Mouse (Mus musculus): ENCODE data around the gene Cd3d. TPM values are rescaled to one million over a fixed set of nuclear protein-coding genes. Genes with fewer than 3 reads are reported as not detected.

Gene Cd3d
- total RNA-seq, 1 experiment from 2014 or later: 0.05 TPM

DNA sequence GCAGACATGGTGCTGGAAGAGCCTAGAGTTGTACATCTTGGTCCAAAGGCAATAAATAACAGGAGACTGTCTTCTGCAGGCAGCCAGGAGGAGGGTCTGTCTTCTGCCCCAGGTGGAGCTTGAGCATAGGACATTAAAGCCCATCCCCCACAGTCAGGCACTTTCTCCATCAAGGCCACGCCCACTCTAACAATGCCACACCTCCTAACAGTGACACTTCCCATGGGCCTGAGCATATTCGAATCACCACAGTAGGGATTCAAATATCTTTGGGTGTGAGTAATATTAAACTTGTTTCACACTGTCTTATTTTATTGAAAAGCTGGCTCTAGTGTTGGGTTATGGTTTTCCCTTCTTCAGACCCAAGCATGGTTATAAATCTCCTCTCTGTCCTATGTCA lies 10.2 kb downstream of the Cd3d start:
- no peak for ATAC-seq (replicated peaks; ENCODE audit: low read depth, poor library complexity, severe bottlenecking)

DNA sequence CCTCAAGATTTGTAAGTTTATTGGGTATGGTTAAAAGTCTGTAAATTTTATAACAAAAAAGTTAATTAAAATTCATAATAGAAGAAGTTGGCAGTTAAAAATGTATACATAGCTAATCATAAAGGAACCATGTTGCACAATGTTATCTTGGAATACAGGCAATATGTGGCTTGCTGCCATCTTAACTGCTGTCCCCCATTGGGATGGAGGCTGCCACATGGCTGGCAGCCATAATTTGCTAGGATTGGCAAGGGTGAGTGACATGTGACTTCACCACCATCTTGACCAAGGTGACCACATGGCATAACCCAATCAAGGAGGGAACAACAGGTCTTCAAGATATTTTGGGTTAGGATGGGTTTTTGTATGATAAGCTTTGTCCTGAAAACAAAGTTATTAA lies 10.7 kb downstream of the Cd3d start:
- no peak for ATAC-seq (replicated peaks; ENCODE audit: low read depth, poor library complexity, severe bottlenecking)

DNA sequence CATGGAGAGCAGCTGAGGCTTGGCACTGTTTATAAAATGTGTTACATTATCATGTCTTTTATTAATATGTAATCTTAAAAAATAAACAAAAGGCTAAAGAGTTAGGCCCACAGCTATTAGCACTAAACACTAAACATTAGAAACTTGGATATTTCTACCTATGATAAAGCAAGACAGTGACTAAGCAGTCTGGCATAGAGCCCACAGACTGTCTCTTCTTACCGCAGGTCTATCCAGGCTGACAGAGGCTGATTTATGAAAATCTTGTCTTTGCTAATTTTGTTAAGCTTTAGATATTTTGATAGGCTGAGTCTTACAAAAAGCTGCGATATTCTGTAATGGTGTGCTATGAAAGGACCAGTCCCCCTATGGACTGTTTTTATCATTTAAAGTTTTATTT lies 11.7 kb downstream of the Cd3d start:
- 0 out of 2 replicates have a peak, but pooled peaks have one; percentile 11 for ATAC-seq (replicated peaks; ENCODE audit: low read depth, poor library complexity, severe bottlenecking)

DNA sequence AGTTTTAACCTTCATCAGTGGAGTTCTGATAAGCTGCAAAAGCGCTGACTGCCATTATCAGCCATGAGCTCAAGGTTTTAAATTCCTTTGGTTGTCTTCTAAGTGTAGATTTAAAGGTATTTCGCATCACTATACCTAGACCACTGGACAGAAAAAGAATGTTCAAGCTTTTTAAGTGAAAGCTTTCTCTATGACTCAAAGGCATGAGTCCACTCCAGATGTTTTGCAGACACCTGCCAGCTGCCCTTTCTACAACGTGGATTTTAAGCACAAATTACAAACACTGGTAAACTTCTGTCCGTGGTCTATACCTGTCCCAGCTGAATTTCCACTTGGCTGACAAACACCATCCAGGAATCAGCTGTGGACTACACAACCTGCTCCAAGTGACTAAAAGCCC lies 13.4 kb downstream of the Cd3d start:
- no peak for ATAC-seq (replicated peaks; ENCODE audit: low read depth, poor library complexity, severe bottlenecking)

DNA sequence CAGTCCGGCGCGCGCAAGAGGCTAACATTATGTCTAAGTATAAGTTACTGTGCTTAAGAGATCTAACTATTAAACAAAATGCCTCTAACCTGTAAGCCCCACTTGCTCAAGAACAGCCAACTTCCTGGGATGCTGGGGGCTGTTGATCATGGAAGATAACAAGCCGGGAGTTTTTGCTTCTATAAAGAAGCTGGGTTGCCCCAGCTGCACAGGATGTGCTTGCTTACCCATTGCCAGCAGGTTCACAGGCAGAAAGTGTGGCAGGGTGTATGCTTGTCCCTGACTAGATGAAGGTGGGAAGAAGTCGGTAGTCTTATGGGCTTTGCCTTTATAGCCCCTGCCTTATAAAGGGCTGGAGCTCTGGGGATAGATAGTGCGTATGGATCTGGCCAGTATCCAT lies 15.0 kb downstream of the Cd3d start:
- no peak for ATAC-seq (replicated peaks; ENCODE audit: low read depth, poor library complexity, severe bottlenecking)

DNA sequence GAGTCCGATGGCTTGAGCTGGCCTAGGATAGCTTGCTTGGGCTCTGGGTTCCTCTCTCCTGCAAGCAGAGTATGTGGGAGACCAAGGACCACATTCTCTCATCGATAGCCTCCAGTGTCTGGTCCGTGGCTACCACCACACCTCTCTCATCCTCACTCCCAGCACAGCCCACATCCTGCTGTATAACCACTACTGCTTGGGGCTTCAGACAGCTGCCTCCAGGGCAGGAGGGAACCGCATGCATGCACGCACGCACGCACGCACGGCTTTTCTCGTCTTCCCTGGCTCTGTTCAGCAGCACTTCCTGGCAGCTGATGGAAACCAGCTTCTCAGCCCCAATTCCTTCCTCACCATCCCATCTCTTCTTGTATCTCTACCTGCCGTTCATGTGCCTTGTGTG lies 16.6 kb downstream of the Cd3d start:
- ATAC-seq (replicated peaks; ENCODE audit: low read depth, poor library complexity, severe bottlenecking): peak; percentile 39; the same call in 1 of the 2 replicates

DNA sequence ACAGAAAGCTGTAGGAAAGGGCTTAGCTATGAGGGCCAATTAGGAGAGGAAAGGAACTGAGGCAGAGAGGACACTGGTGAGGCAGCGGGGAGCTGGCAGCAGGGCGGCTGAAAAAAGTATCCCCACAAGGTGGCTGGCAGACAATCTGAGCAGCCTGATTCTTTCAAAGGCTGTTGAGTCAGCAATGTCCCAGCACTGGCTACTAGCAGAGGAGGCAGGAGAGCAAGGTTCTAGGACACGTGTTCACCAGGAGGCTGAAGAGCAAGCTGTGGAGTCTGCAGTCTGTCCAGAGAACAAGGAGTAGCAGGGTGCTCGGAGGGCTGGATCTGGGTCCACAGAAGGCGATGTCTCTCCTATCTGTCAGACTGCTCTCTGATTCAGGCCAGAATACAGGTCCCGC lies 17.6 kb downstream of the Cd3d start:
- ATAC-seq (replicated peaks; ENCODE audit: low read depth, poor library complexity, severe bottlenecking): no peak

DNA sequence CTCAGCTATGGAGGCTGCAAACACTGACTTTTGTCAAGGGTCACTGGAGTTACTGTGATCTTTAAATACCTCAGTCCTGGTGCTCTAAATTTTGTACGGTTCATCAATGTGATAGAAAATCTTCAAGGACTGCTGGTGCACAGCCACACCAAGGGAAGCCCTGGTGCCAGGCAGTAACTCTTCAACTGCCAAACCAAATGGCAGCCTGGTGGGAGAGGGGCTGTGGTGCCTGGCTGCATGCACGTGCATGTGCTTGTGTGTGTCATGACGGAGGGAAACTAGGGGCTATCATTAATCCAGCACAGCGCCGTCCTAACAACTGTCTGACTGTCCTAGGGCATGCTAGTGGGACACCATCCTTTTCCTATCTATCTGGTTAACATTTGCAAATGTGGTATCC lies 18.2 kb downstream of the Cd3d start:
- no peak for ATAC-seq (replicated peaks; ENCODE audit: low read depth, poor library complexity, severe bottlenecking)

DNA sequence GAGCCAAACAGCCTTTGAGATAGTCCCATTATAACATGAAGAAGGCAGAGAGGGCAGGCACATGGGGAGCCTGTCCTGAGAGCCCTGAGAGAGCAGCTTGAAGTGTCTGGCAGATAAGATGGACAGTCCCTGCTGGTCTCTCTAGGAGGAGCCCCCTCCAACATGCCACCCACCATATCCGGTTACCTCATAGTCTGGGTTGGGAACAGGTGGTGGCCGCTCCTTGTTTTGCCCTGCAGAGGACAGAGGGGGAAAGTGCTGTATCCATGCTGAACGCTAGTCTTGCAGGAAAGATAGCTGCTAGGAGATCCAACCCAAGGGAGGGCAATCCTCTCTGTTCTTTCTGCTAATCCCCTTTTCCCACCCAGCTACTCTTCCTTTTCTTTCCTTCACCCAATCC lies 18.7 kb downstream of the Cd3d start:
- ATAC-seq (replicated peaks; ENCODE audit: low read depth, poor library complexity, severe bottlenecking): no peak

DNA sequence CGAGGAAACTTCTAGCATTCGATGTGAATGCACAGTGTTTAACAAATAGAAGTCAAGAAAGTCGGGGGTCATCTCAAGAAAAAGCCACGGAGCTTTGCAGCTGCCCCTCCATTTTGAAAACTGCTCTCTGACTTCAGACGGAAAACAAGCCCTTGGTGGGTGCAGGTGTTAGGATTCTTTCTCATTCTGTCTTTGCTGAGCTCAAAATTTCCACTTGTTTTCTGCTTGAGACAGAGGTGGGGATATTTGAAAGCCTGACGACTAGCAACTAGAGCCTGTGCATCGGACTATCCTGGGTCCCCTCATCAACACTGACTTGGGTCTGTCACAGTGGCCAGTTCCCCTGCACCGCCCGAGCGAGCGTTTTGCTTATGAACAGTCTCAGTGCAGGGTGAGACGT lies 25.8 kb downstream of the Cd3d start:
- no peak for ATAC-seq (replicated peaks; ENCODE audit: low read depth, poor library complexity, severe bottlenecking)

DNA sequence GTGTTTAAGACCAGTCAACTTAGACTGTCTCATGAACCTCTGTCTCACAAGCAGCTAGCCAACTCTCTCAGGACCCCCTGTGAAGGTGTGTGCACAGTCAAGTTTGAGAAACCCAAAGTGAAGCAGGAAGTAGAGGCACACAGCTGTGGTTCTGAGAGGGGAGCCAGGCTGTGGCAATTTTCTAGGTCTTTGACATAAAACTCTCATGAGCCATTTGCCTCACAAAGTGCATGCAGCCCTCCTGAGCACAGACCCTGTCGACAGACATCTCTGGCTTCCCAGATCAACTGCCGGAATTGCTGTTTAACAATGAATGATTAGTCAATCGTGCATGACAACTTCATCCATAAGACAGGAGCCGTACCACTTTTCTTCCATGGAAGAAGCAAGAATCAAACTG lies 26.8 kb downstream of the Cd3d start:
- ATAC-seq (replicated peaks; ENCODE audit: low read depth, poor library complexity, severe bottlenecking): no peak

DNA sequence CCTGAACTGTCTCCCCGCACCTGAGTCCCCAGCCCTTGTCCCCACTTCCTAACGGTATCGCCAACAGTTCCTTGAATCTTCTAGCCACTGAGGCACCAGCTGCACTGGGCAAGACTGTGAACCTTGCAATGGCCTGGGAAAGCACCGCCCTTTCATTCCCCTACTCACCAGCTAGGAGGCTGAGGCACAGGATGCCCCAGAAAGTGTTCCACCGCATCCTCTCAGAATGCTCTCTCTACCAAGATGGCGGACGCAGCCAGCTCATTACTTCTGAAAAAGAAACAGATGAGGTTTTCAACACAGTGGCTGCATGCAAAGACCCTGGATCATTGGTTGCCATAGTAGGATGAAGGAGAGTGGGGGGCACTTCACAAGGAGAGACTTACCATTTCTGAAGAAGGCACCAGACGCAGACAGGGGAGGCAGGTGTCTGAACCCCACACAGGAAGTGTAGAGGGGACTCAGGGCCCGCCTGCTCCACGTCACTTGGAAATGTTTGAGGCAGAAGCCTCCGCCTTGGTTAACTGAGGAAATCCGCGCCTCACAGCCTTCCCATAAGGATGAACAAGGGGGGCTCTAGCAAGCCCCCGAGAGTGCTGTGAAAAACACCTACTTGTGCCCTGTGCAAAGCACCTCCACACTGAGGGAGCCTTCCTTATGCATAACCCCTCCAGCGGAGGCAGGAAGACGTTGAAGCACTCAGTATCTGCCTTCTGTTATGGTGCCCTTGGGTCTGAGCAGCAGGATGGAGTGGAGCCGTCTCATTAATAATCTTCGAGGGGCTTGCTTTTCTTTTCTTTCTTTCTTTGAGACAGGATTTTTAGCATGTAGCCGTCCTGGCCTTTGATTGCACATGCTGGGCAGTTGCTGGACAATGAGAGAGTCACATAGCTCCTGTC lies 27.8 kb downstream of the Cd3d start, which contains the start of gene Cd3e:
Gene Cd3e, minus strand, starts transcription at position 448 of the 899 bp plus-strand sequence.
- no peak for ATAC-seq (replicated peaks; ENCODE audit: low read depth, poor library complexity, severe bottlenecking)

DNA sequence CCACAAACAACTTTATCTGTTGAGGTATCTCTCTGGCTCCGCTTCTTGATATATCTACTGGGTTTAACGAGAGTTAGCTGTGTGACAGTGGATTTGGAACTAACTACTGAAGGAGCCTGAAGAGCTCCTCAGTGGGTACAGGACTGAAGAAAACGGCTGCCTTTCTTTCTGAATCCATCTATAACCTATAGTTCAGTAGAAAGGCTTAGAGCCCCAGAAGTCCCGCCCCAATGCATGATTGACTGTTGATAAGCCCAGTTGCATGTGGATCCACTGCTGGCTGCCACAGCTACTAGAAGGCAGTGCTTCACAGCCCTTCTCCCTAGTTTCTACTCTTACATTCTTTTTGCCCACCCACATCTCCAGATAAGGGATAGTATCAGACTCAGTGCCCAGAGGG lies 28.9 kb downstream of the Cd3d start:
- no peak for ATAC-seq (replicated peaks; ENCODE audit: low read depth, poor library complexity, severe bottlenecking)

DNA sequence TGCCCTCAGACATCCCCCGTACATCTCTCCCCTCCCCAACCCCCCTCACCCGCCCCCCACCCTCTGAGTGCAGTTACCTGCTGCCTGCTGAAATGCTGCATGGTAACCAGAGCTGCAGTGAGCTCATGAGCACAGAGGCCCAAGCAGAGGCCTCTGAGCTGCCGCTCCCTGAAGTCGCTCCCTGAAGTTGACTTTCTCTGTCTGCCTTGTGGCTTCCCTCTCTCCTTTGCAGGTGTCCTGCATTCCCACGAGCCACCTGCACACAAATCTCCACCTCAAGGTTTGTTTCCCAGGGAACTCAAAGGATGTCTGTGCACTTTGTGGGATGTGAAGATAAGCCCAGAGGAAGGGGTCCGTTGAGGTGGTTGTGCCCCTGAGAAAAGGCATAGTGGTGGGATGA lies 29.7 kb downstream of the Cd3d start:
- ATAC-seq (replicated peaks; ENCODE audit: low read depth, poor library complexity, severe bottlenecking): no peak

DNA sequence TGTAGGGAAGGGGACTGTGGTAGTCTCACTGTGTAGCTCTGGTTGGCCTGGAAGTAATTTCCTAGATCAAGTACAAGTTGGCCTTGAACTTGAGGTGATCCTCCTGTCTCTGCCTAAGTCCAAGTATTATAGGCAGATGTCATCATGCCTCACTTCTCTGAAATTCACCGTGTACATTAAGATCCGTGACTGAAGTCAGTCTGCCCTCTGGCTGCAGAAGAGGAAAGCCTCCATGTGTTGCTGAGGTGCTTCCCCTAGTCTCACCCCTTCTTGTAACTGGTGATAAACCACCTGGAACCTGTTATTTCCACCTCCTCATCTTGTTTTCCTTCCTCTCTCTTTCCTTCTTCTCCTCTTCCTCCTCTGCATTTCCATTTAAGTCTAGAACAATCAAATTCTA lies 33.3 kb downstream of the Cd3d start:
- no peak for ATAC-seq (replicated peaks; ENCODE audit: low read depth, poor library complexity, severe bottlenecking)

DNA sequence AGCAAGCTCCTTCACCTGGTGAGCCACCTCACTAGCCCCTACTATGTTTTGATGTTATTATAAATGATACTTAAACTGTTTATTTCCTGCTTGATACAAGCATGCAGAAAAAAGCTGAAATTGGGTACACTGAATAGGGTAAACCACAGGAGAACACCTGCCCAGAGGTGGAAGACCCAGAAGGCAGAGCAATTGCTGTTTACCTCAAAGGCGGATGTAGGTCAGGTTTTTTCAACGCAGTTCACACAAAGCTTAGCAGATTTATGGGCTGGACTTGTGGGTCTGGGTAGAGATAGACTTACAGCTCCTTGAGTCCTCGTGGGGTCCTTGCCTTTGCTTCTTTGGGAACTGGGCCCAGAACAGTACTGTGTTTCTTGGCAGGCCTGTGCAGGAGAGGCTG lies 34.3 kb downstream of the Cd3d start:
- no peak for ATAC-seq (replicated peaks; ENCODE audit: low read depth, poor library complexity, severe bottlenecking)

DNA sequence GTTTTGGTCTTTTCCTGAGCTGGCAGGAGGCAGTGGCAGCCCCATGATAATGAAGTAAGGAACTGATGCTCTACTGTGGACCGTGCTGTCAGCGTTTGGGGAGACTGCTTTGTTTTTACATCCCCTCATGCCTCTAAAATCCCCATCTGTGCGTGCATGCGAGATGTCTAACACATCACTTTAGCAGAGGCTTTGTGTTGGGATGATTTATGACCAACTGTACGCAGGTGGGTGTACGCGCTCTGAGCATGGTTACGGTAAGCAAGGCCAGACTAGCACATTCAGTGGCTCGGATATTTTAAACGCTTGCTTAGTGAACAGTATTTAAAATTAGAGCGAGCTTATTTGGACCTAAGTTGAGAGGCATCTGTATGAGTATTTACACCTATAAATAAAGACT lies 36.4 kb downstream of the Cd3d start:
- ATAC-seq (replicated peaks; ENCODE audit: low read depth, poor library complexity, severe bottlenecking): no peak

DNA sequence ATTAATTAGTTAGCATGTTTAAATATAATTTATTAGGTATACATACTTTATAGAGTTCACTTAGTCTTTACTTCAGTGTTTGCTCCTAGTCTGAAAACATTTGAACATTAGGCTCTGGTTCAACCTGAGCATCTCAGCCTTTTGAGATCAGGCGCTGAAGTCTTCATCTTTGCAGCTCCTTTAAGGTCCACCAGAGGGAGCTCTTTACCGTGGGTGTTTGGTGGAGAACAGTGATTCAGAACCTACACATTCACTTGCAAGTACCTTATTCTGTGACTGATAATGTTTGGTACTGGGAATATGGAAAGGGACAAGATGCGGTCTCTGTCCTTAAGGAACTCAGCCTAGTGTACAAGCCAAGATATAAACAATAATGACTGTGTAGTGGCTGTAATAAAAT lies 41.2 kb downstream of the Cd3d start:
- ATAC-seq (replicated peaks; ENCODE audit: low read depth, poor library complexity, severe bottlenecking): peak; percentile 62; the same call in 1 of the 2 replicates

DNA sequence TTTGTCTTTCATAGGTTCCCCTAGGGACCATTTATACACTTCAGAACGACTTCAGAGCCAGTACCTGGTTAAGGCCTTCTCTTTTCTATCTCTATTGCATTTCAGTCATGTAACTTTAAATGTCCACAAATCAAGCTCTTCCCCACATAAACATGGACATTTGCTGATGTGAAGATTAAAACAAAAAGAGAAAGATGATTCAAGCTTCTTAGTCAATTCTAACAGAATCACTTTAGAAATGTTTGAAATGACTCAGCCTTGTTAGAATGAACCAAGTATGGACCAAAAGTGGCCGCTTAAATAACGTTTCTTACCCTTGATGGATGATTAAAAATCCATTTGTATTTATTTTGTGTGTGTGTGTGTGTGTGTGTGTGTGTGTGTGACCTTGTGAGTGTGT lies 42.1 kb downstream of the Cd3d start:
- no peak for ATAC-seq (replicated peaks; ENCODE audit: low read depth, poor library complexity, severe bottlenecking)

DNA sequence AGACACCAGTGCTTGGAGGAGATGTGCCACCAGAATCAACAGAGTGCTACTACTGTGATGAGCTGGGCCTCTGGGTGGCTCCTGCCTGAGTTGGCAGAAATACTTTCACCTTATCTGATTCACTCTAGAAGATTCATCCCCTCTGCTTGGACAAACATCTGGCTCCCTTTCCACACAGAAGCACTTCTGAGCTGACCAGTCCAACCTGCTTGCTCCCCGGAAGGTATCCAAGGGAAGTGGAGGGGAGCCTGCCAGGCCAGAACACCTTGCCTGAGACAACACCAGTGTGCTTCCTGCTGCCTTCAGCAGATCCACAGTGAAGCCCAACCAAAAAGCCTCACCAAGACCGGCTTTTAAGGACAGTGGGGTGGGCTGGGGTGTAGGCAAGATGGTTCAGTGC lies 42.6 kb downstream of the Cd3d start:
- ATAC-seq (replicated peaks; ENCODE audit: low read depth, poor library complexity, severe bottlenecking): no peak

DNA sequence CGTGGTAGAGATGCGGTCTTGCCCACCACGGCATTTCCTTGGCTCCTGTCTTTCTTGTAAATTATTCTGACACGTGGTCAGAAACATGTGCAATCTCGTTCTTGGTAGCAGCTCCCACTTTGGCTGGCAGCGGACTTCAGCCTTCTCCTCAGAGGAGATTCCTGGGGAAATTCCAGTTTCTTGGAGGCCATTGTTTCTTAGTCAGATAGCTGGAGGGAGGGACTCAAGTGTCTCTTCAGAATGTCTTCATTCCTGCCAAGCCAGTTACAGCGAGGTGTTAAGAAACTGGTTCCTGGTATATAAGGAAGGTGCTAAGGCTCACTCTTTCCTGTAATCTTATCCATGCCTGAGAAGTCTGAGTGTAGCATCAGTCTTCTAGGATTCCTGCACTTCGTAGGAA lies 45.8 kb downstream of the Cd3d start:
- no peak for ATAC-seq (replicated peaks; ENCODE audit: low read depth, poor library complexity, severe bottlenecking)

DNA sequence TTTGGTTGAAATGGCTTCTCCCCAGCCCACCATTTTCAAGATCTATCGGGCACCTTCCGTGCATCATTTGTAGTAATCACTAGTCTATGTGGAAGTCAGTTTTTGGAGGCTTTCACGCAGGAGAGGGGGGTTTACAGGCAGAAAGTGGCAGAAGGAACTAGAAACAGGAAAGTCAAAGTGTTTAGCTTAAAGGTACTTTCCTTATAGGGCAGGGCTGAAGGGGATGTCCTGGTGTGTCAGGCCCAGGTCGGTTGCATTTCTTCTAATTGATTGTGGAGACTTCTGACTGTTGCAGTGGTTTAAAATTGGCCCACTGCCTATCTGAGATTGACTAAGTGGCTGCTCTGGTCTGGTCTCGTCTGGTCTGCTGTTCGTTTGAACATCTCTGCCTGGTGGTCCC lies 48.8 kb downstream of the Cd3d start:
- no peak for ATAC-seq (replicated peaks; ENCODE audit: low read depth, poor library complexity, severe bottlenecking)

All from common myeloid progenitor, adult 5-6 weeks (primary cell).